Mouse (Mus musculus): ENCODE measurements around the gene Olfr373.

Olfr373 gene

GRCm38 (mm10) chr8:72134756-72135445 is 51.9 kb downstream of the Olfr373 start, which contains the start of gene Tpm4:
Tpm4 (plus strand) TSS chr8:72134975.
- peak; percentile 70 to 72 for DNase-seq

- peak; percentile 58 to 65 for DNase-seq
Observed at GRCm38 (mm10) chr8:72135446-72136301, 52.7 kb downstream of the Olfr373 start.

GRCm38 (mm10) chr8:72136302-72136978 is 53.5 kb downstream of the Olfr373 start:
- peak; percentile 56 to 61 for DNase-seq

- no peak for DNase-seq
Observed at GRCm38 (mm10) chr8:72137431-72137830, 54.5 kb downstream of the Olfr373 start.

GRCm38 (mm10) chr8:72138456-72138855 is 55.5 kb downstream of the Olfr373 start:
- no peak for DNase-seq

GRCm38 (mm10) chr8:72143256-72143824 is 60.4 kb downstream of the Olfr373 start:
- DNase-seq: no peak

GRCm38 (mm10) chr8:72144345-72144975 is 61.5 kb downstream of the Olfr373 start:
- DNase-seq: no peak

- no peak for DNase-seq
Observed at GRCm38 (mm10) chr8:72145511-72145910, 62.5 kb downstream of the Olfr373 start.

GRCm38 (mm10) chr8:72146056-72146455 is 63.1 kb downstream of the Olfr373 start:
- no peak for DNase-seq

- no peak for DNase-seq
Observed at GRCm38 (mm10) chr8:72146556-72146955, 63.6 kb downstream of the Olfr373 start.

- DNase-seq: no peak
Observed at GRCm38 (mm10) chr8:72147266-72147665, 64.3 kb downstream of the Olfr373 start.

GRCm38 (mm10) chr8:72149056-72149455 is 66.1 kb downstream of the Olfr373 start:
- no peak for DNase-seq

- DNase-seq: no peak
Observed at GRCm38 (mm10) chr8:72151418-72152078, 68.6 kb downstream of the Olfr373 start.

All from spleen, adult 18-20 months (tissue).